Comparison of ENCODE assay signal across 9 mouse cellular contexts in the genomic region with DNA sequence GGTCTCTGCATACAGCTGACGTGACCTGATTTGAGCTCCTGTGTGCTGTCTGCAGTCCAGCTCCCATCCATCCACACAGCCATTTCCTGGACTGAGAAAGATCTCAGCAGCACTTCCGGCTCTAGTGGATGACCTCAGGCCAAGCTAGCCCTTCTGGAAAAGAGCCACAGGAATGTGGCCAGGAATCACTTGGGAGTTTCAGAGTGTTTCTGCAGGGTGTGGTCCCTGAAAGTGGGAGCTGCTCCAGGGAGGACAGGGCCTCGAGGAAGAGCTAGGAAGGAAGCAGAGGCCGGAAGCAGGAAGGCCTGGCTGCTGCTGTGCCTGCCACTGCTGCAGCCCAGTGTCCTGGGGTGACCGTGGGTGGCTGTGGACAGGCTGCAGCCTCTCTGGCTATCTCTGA.
DNase-seq lines count a peak whose midpoint lies in the region; ATAC-seq and TF ChIP-seq lines count a peak whose summit lies in the region.
"Had no signal": no experiment of that assay in that cellular context is flagged by ENCODE, and none has a peak within 500 bp of the region (broad histone marks: within the 10 kb centered on the region; RNA-seq: fewer than 3 reads in every experiment).

No protein-coding gene starts in this region.

- WGBS in heart, embryonic 16.5 days, result 26% methylated on average over 5 of the region's 5 CpGs
- 55% methylated on average over 5 of the region's 5 CpGs for WGBS in liver, adult 2 months

- H3K4me3 ChIP-seq in heart, embryonic 16.5 days (ENCODE audit: low read length), result no peak overlapping the region
- H3K4me3 ChIP-seq in liver, adult 2 months (ENCODE audit: insufficient read depth, low read depth, low read length), result 0 out of 2 replicates have a peak overlapping the region, but pooled peaks have one; percentile 33
- H3K4me3 ChIP-seq in left cerebral cortex, adult 2 months, result no peak overlapping the region

- DNase-seq in 3134 (ENCODE audit: extremely low read depth, insufficient read length, low spot score), result peak; percentile 86
- peak; percentile 81 for DNase-seq in adrenal gland, postnatal 14 days
- peak; percentile 53 for DNase-seq in liver, adult 2 months (ENCODE audit: extremely low read depth, low read depth, low spot score)
- DNase-seq in testis, postnatal 10 days (ENCODE audit: low spot score), result peak; percentile 69
- no peak for DNase-seq in left cerebral cortex, adult 2 months (ENCODE audit: extremely low spot score in 1 of 2, low spot score in 2 of 2)
- DNase-seq in layer of hippocampus, postnatal 14 days (ENCODE audit: low spot score in 2 of 2), result no peak

- intact Hi-C loops in left cerebral cortex, adult 2 months (cut with DNase I), result no loop called here

- peak overlapping the region; percentile 8; the same call in 1 of the 2 replicates for H3K4me2 ChIP-seq in heart, embryonic 16.5 days (ENCODE audit: low read depth, low read length)

- no peak overlapping the region for H3K9ac ChIP-seq in heart, embryonic 16.5 days (ENCODE audit: low read length)
- H3K9ac ChIP-seq in liver, adult 2 months (ENCODE audit: low read depth, low read length), result no peak overlapping the region

- H3K9me3 ChIP-seq in heart, embryonic 16.5 days (replicated peaks; ENCODE audit: control insufficient read depth, low read length), result no peaks in the 10 kb centered on the region

- H3K36me3 ChIP-seq in heart, embryonic 16.5 days (ENCODE audit: control insufficient read depth, insufficient read depth), result no peaks in the 10 kb centered on the region
- H3K36me3 ChIP-seq in liver, adult 2 months (ENCODE audit: control insufficient read depth, insufficient read depth, low read length), result no peaks in the 10 kb centered on the region

- TF ChIP-seq CTCF in liver, adult 2 months (IDR thresholded peaks at IDR 0.05; ENCODE audit: low read depth, low read length), result no peak
- no peak for TF ChIP-seq CTCF in left cerebral cortex, adult 2 months (IDR thresholded peaks at IDR 0.05)

- H3K79me2 ChIP-seq in liver, adult 2 months (ENCODE audit: control insufficient read depth, insufficient read depth, low read length), result no peaks in the 10 kb centered on the region

- no peak for TF ChIP-seq POLR2A in liver, adult 2 months (IDR thresholded peaks at IDR 0.05; ENCODE audit: extremely low read depth, insufficient read depth, low read length)

- ATAC-seq in heart, embryonic 16.5 days (replicated peaks; ENCODE audit: extremely low read depth, insufficient read depth, low FRiP score), result peak; percentile 88
- no peak for ATAC-seq in megakaryocyte-erythroid progenitor cell, adult 5-6 weeks (replicated peaks; ENCODE audit: low FRiP score, low TSS enrichment, poor library complexity, severe bottlenecking)
- ATAC-seq: Patski had no signal

- no peaks in the 10 kb centered on the region for H3K27me3 ChIP-seq in heart, embryonic 16.5 days (ENCODE audit: control insufficient read depth, insufficient read depth, low read length)
- no peaks in the 10 kb centered on the region for H3K27me3 ChIP-seq in liver, adult 2 months (ENCODE audit: control insufficient read depth, insufficient read depth, low read length)
- H3K27me3 ChIP-seq: Patski had no signal

- peak overlapping the region; percentile 30 for H3K27ac ChIP-seq in heart, embryonic 16.5 days (ENCODE audit: low read length)
- H3K27ac ChIP-seq in liver, adult 2 months (replicated peaks; ENCODE audit: insufficient read depth, low read depth, low read length), result peak overlapping the region; percentile 55
- H3K27ac ChIP-seq in left cerebral cortex, adult 2 months, result no peak overlapping the region

- H3K4me1 ChIP-seq in heart, embryonic 16.5 days (ENCODE audit: control insufficient read depth, insufficient read depth, low read length), result peaks cover 12% of the 10 kb centered on the region
- peaks cover 2% of the 10 kb centered on the region for H3K4me1 ChIP-seq in liver, adult 2 months (ENCODE audit: control insufficient read depth, insufficient read depth, low read length)

Comparison
In these comparisons a context has a peak if more than half of its experiments do, and no peak if none do; other contexts are left out.
1. DNase-seq: peak in 3134 (single experiment), adrenal gland, postnatal 14 days (single experiment), liver, adult 2 months (single experiment) and testis, postnatal 10 days (single experiment); none in left cerebral cortex, adult 2 months (0 of 2) and layer of hippocampus, postnatal 14 days (0 of 2).